In genomic region chr16:29945891-29946598, GRCm38 (mm10) we compare ENCODE assay signal across 8 mouse cellular contexts.
DNase-seq lines count a peak whose midpoint lies in the region; ATAC-seq and TF ChIP-seq lines count a peak whose summit lies in the region.

No protein-coding gene starts in this region.

- no peaks in the 10 kb centered on the region for H3K27me3 ChIP-seq in embryonic facial prominence, embryonic 15.5 days
- H3K27me3 ChIP-seq in heart, embryonic 11.5 days (ENCODE audit: control insufficient read depth, insufficient read depth, low read length), result no peaks in the 10 kb centered on the region
- peaks cover 1% of the 10 kb centered on the region; the same call in 1 of the 2 replicates for H3K27me3 ChIP-seq in kidney, embryonic 16.5 days (ENCODE audit: insufficient read depth, low read length)
- H3K27me3 ChIP-seq in liver, embryonic 16.5 days (ENCODE audit: control insufficient read depth, insufficient read depth, low read depth, low read length), result no peaks in the 10 kb centered on the region
- H3K27me3 ChIP-seq in neural tube, embryonic 14.5 days (ENCODE audit: control insufficient read depth, insufficient read depth, low read length), result no peaks in the 10 kb centered on the region

- no peak; the same call in 1 of the 2 replicates for TF ChIP-seq POLR2A in bone marrow, adult 2 months (IDR thresholded peaks at IDR 0.05; ENCODE audit: borderline replicate concordance, control insufficient read depth, low read depth, low read length)

- H3K4me3 ChIP-seq in bone marrow, adult 2 months (replicated peaks; ENCODE audit: control insufficient read depth, low read depth, low read length), result peak overlapping the region; percentile 33
- H3K4me3 ChIP-seq in embryonic facial prominence, embryonic 15.5 days (replicated peaks), result peak overlapping the region; percentile 43
- peak overlapping the region; percentile 28 for H3K4me3 ChIP-seq in heart, embryonic 11.5 days (ENCODE audit: low read depth, low read length)
- H3K4me3 ChIP-seq in kidney, embryonic 16.5 days (ENCODE audit: low read length), result peak overlapping the region; percentile 34
- H3K4me3 ChIP-seq in liver, embryonic 16.5 days (ENCODE audit: low read depth, low read length), result peak overlapping the region; percentile 45
- peak overlapping the region; percentile 28 for H3K4me3 ChIP-seq in neural tube, embryonic 14.5 days (ENCODE audit: low read depth, low read length)

- H3K9ac ChIP-seq in embryonic facial prominence, embryonic 15.5 days, result peak overlapping the region; percentile 47
- peak overlapping the region; percentile 63 for H3K9ac ChIP-seq in heart, embryonic 11.5 days (ENCODE audit: low read depth, low read length)
- peak overlapping the region; percentile 65 for H3K9ac ChIP-seq in kidney, embryonic 16.5 days (replicated peaks; ENCODE audit: low read length)
- H3K9ac ChIP-seq in liver, embryonic 16.5 days (ENCODE audit: low read depth, low read length), result peak overlapping the region; percentile 6
- H3K9ac ChIP-seq in neural tube, embryonic 14.5 days (replicated peaks; ENCODE audit: low read depth, low read length), result peak overlapping the region; percentile 46

- H3K4me1 ChIP-seq in bone marrow, adult 2 months (ENCODE audit: control insufficient read depth, insufficient read depth, low read length), result no peaks in the 10 kb centered on the region; the same call in 1 of the 2 replicates
- H3K4me1 ChIP-seq in embryonic facial prominence, embryonic 15.5 days, result peaks cover 34% of the 10 kb centered on the region
- H3K4me1 ChIP-seq in heart, embryonic 11.5 days (ENCODE audit: control insufficient read depth, insufficient read depth, low read length), result peaks cover 16% of the 10 kb centered on the region
- peaks cover 25% of the 10 kb centered on the region for H3K4me1 ChIP-seq in kidney, embryonic 16.5 days (ENCODE audit: insufficient read depth, low read length)
- peaks cover 7% of the 10 kb centered on the region for H3K4me1 ChIP-seq in liver, embryonic 16.5 days (ENCODE audit: control insufficient read depth, low read depth, low read length)
- peaks cover 16% of the 10 kb centered on the region for H3K4me1 ChIP-seq in neural tube, embryonic 14.5 days (ENCODE audit: control insufficient read depth, insufficient read depth, low read length)

- H3K9me3 ChIP-seq in embryonic facial prominence, embryonic 15.5 days (replicated peaks), result no peaks in the 10 kb centered on the region
- no peaks in the 10 kb centered on the region for H3K9me3 ChIP-seq in heart, embryonic 11.5 days (replicated peaks; ENCODE audit: control insufficient read depth, low read length)
- H3K9me3 ChIP-seq in kidney, embryonic 16.5 days (ENCODE audit: low read length), result no peaks in the 10 kb centered on the region
- no peaks in the 10 kb centered on the region for H3K9me3 ChIP-seq in liver, embryonic 16.5 days (replicated peaks; ENCODE audit: control insufficient read depth, low read length)
- H3K9me3 ChIP-seq in neural tube, embryonic 14.5 days (ENCODE audit: control insufficient read depth, low read length), result no peaks in the 10 kb centered on the region

- WGBS in bone marrow, adult 2 months, result 6% methylated on average over 39 of the region's 39 CpGs
- WGBS in embryonic facial prominence, embryonic 15.5 days, result 3% methylated on average over 39 of the region's 39 CpGs
- WGBS in heart, embryonic 11.5 days (ENCODE audit: insufficient replicate concordance), result under 1% methylated on average over 39 of the region's 39 CpGs
- 1% methylated on average over 39 of the region's 39 CpGs for WGBS in kidney, embryonic 16.5 days
- WGBS in liver, embryonic 16.5 days (ENCODE audit: insufficient replicate concordance), result 5% methylated on average over 39 of the region's 39 CpGs
- WGBS in neural tube, embryonic 14.5 days, result 2% methylated on average over 39 of the region's 39 CpGs

- DNase-seq in 416B (ENCODE audit: low read depth), result peak; percentile 60
- DNase-seq in thymus, postnatal 14 days, result peak; percentile 10

- no peak for TF ChIP-seq CTCF in bone marrow, adult 2 months (IDR thresholded peaks at IDR 0.05; ENCODE audit: control insufficient read depth, insufficient read depth, low read length)

- H3K27ac ChIP-seq in bone marrow, adult 2 months (ENCODE audit: control insufficient read depth, insufficient read depth, low read depth, low read length, poor library complexity), result peak overlapping the region; percentile 47
- H3K27ac ChIP-seq in embryonic facial prominence, embryonic 15.5 days (replicated peaks), result peak overlapping the region; percentile 90
- peak overlapping the region; percentile 86 for H3K27ac ChIP-seq in heart, embryonic 11.5 days (ENCODE audit: low read depth, low read length)
- peak overlapping the region; percentile 89 for H3K27ac ChIP-seq in kidney, embryonic 16.5 days (ENCODE audit: low read length)
- H3K27ac ChIP-seq in liver, embryonic 16.5 days (ENCODE audit: low read length), result peak overlapping the region; percentile 56
- H3K27ac ChIP-seq in neural tube, embryonic 14.5 days (ENCODE audit: low read depth, low read length), result 0 out of 2 replicates have a peak overlapping the region, but pooled peaks have one; percentile 7

- H3K36me3 ChIP-seq in embryonic facial prominence, embryonic 15.5 days, result no peaks in the 10 kb centered on the region
- no peaks in the 10 kb centered on the region for H3K36me3 ChIP-seq in heart, embryonic 11.5 days (ENCODE audit: control insufficient read depth, insufficient read depth, low read length)
- H3K36me3 ChIP-seq in kidney, embryonic 16.5 days (ENCODE audit: insufficient read depth, low read length), result no peaks in the 10 kb centered on the region
- H3K36me3 ChIP-seq in liver, embryonic 16.5 days (ENCODE audit: control insufficient read depth, insufficient read depth), result no peaks in the 10 kb centered on the region
- no peaks in the 10 kb centered on the region for H3K36me3 ChIP-seq in neural tube, embryonic 14.5 days (ENCODE audit: control insufficient read depth, insufficient read depth, low read length)

- peak overlapping the region; percentile 86 for H3K4me2 ChIP-seq in embryonic facial prominence, embryonic 15.5 days (replicated peaks)
- peak overlapping the region; percentile 69 for H3K4me2 ChIP-seq in heart, embryonic 11.5 days
- peak overlapping the region; percentile 58 for H3K4me2 ChIP-seq in kidney, embryonic 16.5 days (replicated peaks; ENCODE audit: low read depth, low read length)
- H3K4me2 ChIP-seq in liver, embryonic 16.5 days (ENCODE audit: low read depth, low read length), result peak overlapping the region; percentile 44
- peak overlapping the region; percentile 77 for H3K4me2 ChIP-seq in neural tube, embryonic 14.5 days (ENCODE audit: low read depth, low read length)

- ATAC-seq in embryonic facial prominence, embryonic 15.5 days (ENCODE audit: insufficient number of reproducible peaks, low FRiP score, low TSS enrichment, low read depth), result peak; percentile 86
- ATAC-seq in heart, embryonic 11.5 days (replicated peaks; ENCODE audit: insufficient number of reproducible peaks, low FRiP score, low TSS enrichment), result peak; percentile 73
- peak; percentile 94 for ATAC-seq in kidney, embryonic 16.5 days (ENCODE audit: low FRiP score, low TSS enrichment)
- ATAC-seq in liver, embryonic 16.5 days (ENCODE audit: low read depth), result peak; percentile 80
- ATAC-seq in neural tube, embryonic 14.5 days (ENCODE audit: low read depth), result peak; percentile 83

Comparison
In these comparisons a context has a peak if more than half of its experiments do, and no peak if none do; other contexts are left out.
1. Peak in every context shown above with its lines: DNase-seq, ATAC-seq, H3K4me3 ChIP-seq and H3K27ac ChIP-seq.
2. H3K27ac ChIP-seq: peak in every context shown above with its lines; median percentile 90 in embryonic facial prominence, embryonic 15.5 days; 89 in kidney, embryonic 16.5 days; 86 in heart, embryonic 11.5 days; 56 in liver, embryonic 16.5 days; 47 in bone marrow, adult 2 months; 7 in neural tube, embryonic 14.5 days.
3. H3K9ac ChIP-seq: peak in every context shown above with its lines; median percentile 65 in kidney, embryonic 16.5 days; 63 in heart, embryonic 11.5 days; 47 in embryonic facial prominence, embryonic 15.5 days; 46 in neural tube, embryonic 14.5 days; 6 in liver, embryonic 16.5 days.